Mouse (Mus musculus) liver, embryonic 15.5 days (tissue): Measurements from ENCODE around the gene Braf. TPM values are rescaled to one million over a fixed set of nuclear protein-coding genes. Genes with fewer than 3 reads are reported as not detected.

Source experiments
- ATAC-seq: fragments of 200-750 bp; cut with Nextera tagmentation; 2 replicates; pipeline ENCODE4 v1.8.0; 2017; ENCODE audit warnings: moderate number of reproducible peaks, mild to moderate bottlenecking, moderate library complexity; ENCODE audit not compliant: insufficient read depth
- H3K27ac ChIP-seq: fragments of 300-500 bp; sonication (generic); replicated peaks from 2 replicates; pipeline ENCODE4 v1.5.1; 2015; ENCODE audit warnings: mild to moderate bottlenecking, inconsistent platforms
- H3K27me3 ChIP-seq: fragments of 300-500 bp; sonication (generic); 2 replicates; pipeline ENCODE4 v1.6.1; 2015; ENCODE audit warnings: mild to moderate bottlenecking, inconsistent platforms
- H3K36me3 ChIP-seq: fragments of 300-500 bp; sonication (generic); replicated peaks from 2 replicates; pipeline ENCODE4 v1.6.1; 2015; ENCODE audit warnings: moderate library complexity, mild to moderate bottlenecking, inconsistent platforms
- H3K4me1 ChIP-seq: fragments of 300-500 bp; sonication (generic); replicated peaks from 2 replicates; pipeline ENCODE4 v1.6.1; 2015; ENCODE audit warnings: inconsistent platforms
- H3K4me2 ChIP-seq: fragments of 300-500 bp; sonication (generic); 2 replicates; pipeline ENCODE4 v1.6.1; 2015; ENCODE audit warnings: moderate library complexity, mild to moderate bottlenecking, inconsistent platforms
- H3K4me3 ChIP-seq: fragments of 300-500 bp; sonication (generic); replicated peaks from 2 replicates; pipeline ENCODE4 v1.5.1; 2015; ENCODE audit warnings: mild to moderate bottlenecking, inconsistent platforms
- H3K9ac ChIP-seq: fragments of 300-500 bp; sonication (generic); 2 replicates; pipeline ENCODE4 v1.6.1; 2015; ENCODE audit warnings: moderate library complexity, mild to moderate bottlenecking, inconsistent platforms
- H3K9me3 ChIP-seq: fragments of 300-500 bp; sonication (generic); replicated peaks from 2 replicates; pipeline ENCODE4 v1.6.1; 2016; ENCODE audit warnings: inconsistent platforms
- WGBS: fragments of 180-500 bp; shearing (Covaris S2); methylation state at CpG from one replicate; pipeline ENCODE4 v1.1.7; 2015; ENCODE audit warnings: mixed read lengths; ENCODE audit not compliant: insufficient replicate concordance; 5-methylcytosine and 5-hydroxymethylcytosine counted together
- polyA plus RNA-seq: library from polyadenylated mRNA; unstranded; fragments of >200 nt; fragmentation: Nextera tagmentation; extraction: Ambion mirVana; gene quantifications from 2 replicates; pipeline ENCODE4 v1.2.1, GENCODE M21; 2015

Gene Braf
- polyA plus RNA-seq, 1 experiment from 2014 or later = 5.7 TPM

GRCm38 (mm10) chr6:39580558-39580957 is 144.7 kb downstream of the Braf start:
- peak overlapping the region; percentile 72; the same call in 1 of the 2 replicates for H3K27ac ChIP-seq

GRCm38 (mm10) chr6:39579552-39579951 is 145.7 kb downstream of the Braf start:
- peaks cover 40% of the 10 kb centered on the region for H3K4me1 ChIP-seq
- H3K36me3 ChIP-seq = peaks cover 34% of the 10 kb centered on the region
- H3K27me3 ChIP-seq = no peaks in the 10 kb centered on the region
- no peak overlapping the region for H3K9ac ChIP-seq
- no peak for ATAC-seq
- H3K9me3 ChIP-seq = no peaks in the 10 kb centered on the region
- WGBS = 77% methylated on average over 7 of the region's 7 CpGs
- H3K27ac ChIP-seq = no peak overlapping the region
- H3K4me3 ChIP-seq = no peak overlapping the region
- no peak overlapping the region for H3K4me2 ChIP-seq

More at GRCm38 (mm10) chr6:39580558-39580957, 144.7 kb downstream of the Braf start:
- ATAC-seq = no peak
- peaks cover 39% of the 10 kb centered on the region for H3K4me1 ChIP-seq
- 58% methylated on average over 2 of the region's 2 CpGs for WGBS
- H3K4me3 ChIP-seq = no peak overlapping the region
- H3K27me3 ChIP-seq = no peaks in the 10 kb centered on the region
- H3K36me3 ChIP-seq = peaks cover 34% of the 10 kb centered on the region
- H3K9ac ChIP-seq = no peak overlapping the region
- H3K9me3 ChIP-seq = no peaks in the 10 kb centered on the region
- H3K4me2 ChIP-seq = no peak overlapping the region

- ATAC-seq = no peak
- Histone ChIP-seq H3K9ac (peak overlapping the region; percentile 88), H3K27me3 (no peaks in the 10 kb centered on the region), H3K9me3 (no peaks in the 10 kb centered on the region), H3K27ac (no peak overlapping the region), H3K4me2 (peak overlapping the region; percentile 90), H3K4me1 (peaks cover 31% of the 10 kb centered on the region), H3K36me3 (peaks cover 14% of the 10 kb centered on the region; the same call in 1 of the 2 replicates), H3K4me3 (peak overlapping the region; percentile 90)
- WGBS = 58% methylated on average over 7 of the region's 7 CpGs
Observed at GRCm38 (mm10) chr6:39574951-39575350, 150.3 kb downstream of the Braf start.

DNA sequence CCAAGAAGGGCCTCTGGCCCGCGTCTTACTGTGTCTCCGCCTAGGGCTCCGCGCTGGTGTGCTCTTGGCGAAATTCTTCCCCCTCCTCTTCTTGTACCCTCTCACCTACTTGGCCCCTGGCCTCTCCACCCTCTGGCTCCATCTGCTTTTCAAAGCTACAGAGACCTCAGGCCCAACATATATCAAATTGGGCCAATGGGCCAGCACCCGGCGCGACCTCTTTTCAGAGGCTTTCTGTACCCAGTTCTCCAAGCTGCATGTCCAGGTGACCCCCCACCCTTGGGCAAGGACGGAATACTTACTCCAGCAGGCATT is 150.8 kb downstream of the Braf start:
- ATAC-seq = no peak
- peak overlapping the region; percentile 88 for H3K9ac ChIP-seq
- no peaks in the 10 kb centered on the region for H3K27me3 ChIP-seq
- H3K36me3 ChIP-seq = peaks cover 10% of the 10 kb centered on the region; the same call in 1 of the 2 replicates
- 41% methylated on average over 10 of the region's 10 CpGs for WGBS
- H3K4me2 ChIP-seq = peak overlapping the region; percentile 90
- H3K9me3 ChIP-seq = no peaks in the 10 kb centered on the region
- H3K4me1 ChIP-seq = peaks cover 26% of the 10 kb centered on the region
- peak overlapping the region; percentile 92; the same call in 1 of the 2 replicates for H3K27ac ChIP-seq
- H3K4me3 ChIP-seq = peak overlapping the region; percentile 90

- peak; percentile 95 for ATAC-seq
- under 1% methylated on average over 49 of the region's 49 CpGs for WGBS
- Histone ChIP-seq H3K9ac (peak within 1 kb of the TSS; percentile 88), H3K4me1 (peaks cover 23% of the 10 kb centered on the region), H3K36me3 (peaks cover 10% of the 10 kb centered on the region; the same call in 1 of the 2 replicates), H3K4me2 (peak within 1 kb of the TSS; percentile 90), H3K27me3 (no peaks in the 10 kb centered on the region), H3K9me3 (no peaks in the 10 kb centered on the region), H3K4me3 (peak within 1 kb of the TSS; percentile 90), H3K27ac (peak within 1 kb of the TSS; percentile 92)
Observed at GRCm38 (mm10) chr6:39573791-39574554, 151.3 kb downstream of the Braf start, which contains the start of gene Adck2. TSS of gene Adck2 (plus strand) at chr6:39573873.

DNA sequence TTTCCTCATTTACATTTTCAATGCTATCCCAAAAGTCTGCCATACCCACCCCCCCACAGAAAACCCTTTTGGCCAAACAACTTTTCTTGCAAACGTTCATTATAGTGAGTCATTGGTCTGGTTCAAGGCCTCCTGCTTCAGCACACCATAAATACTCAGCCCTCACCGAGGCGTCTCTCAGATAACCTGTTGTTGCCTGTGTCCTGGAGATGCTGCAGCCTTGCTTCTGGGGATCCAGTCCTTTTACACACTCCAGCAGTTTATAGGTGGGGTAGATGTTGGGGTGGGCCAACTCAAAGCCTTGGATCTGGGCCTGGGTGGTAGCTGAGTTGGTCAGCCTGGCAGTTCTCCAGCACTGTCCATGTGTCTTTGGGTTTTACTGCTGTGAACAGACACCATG is 154.8 kb downstream of the Braf start:
- no peaks in the 10 kb centered on the region for H3K9me3 ChIP-seq
- WGBS = 62% methylated on average over 3 of the region's 3 CpGs
- no peak overlapping the region for H3K9ac ChIP-seq
- no peak for ATAC-seq
- H3K4me1 ChIP-seq = peaks cover 23% of the 10 kb centered on the region
- no peak overlapping the region for H3K27ac ChIP-seq
- no peak overlapping the region for H3K4me3 ChIP-seq
- H3K4me2 ChIP-seq = no peak overlapping the region
- no peaks in the 10 kb centered on the region for H3K36me3 ChIP-seq
- no peaks in the 10 kb centered on the region for H3K27me3 ChIP-seq

GRCm38 (mm10) chr6:39567528-39567927 is 157.7 kb downstream of the Braf start:
- Histone ChIP-seq H3K36me3 (no peaks in the 10 kb centered on the region), H3K9ac (no peak overlapping the region), H3K9me3 (no peaks in the 10 kb centered on the region), H3K27me3 (no peaks in the 10 kb centered on the region; the same call in 1 of the 2 replicates), H3K4me2 (no peak overlapping the region), H3K27ac (no peak overlapping the region), H3K4me1 (peaks cover 5% of the 10 kb centered on the region), H3K4me3 (no peak overlapping the region)
- ATAC-seq = no peak
- WGBS = 14% methylated on average over 5 of the region's 5 CpGs

DNA sequence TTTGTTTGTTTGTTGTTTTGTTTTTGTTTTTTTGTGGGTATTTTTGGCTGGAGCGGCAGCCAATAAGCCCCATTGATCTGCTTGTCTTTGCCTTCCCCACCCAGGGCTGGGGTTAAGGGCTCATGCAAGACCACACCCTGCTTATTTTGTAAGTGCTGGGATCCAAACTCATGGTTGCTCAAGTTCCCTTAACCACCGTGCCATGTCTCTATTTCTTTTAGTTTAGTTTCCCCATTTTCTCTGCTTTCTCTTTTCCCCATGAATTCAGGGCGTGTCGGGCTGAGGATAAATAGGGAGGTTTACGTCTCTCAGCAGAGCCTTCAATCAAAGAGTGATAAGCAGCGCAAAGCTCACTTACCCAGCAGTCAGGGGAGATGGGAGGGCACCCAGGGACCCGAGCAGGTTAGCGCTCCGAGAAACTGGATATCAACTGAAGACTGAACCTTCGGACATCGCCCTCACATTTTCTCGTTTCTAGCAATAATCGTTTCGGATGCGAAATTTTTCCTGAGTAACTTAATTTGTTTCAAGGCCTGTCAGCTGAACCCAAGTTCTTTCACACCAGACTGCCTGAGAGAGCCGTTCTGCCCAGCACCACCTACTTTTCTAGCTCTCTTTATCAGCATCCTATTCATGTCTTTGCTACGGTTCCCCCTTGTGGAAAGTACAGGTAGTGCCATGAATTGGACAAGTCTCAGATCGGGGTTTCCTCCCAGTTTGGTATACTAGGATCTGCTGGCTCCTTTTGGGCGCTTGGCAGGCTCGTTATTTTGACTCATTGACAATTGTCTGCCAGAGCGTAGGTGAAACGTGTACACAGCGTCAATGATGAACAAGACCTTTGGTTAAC is 162.9 kb downstream of the Braf start:
- peaks cover 12% of the 10 kb centered on the region for H3K4me1 ChIP-seq
- peak overlapping the region; percentile 63 for H3K4me2 ChIP-seq
- peaks cover 27% of the 10 kb centered on the region for H3K27me3 ChIP-seq
- H3K9ac ChIP-seq = no peak overlapping the region
- 16% methylated on average over 23 of the region's 23 CpGs for WGBS
- no peaks in the 10 kb centered on the region for H3K36me3 ChIP-seq
- no peak overlapping the region; the same call in 1 of the 2 replicates for H3K27ac ChIP-seq
- H3K9me3 ChIP-seq = no peaks in the 10 kb centered on the region
- peak overlapping the region; percentile 37 for H3K4me3 ChIP-seq
- ATAC-seq = 0 out of 2 replicates have a peak, but pooled peaks have one; percentile 58

GRCm38 (mm10) chr6:39559276-39559939 is 165.9 kb downstream of the Braf start:
- peaks cover 15% of the 10 kb centered on the region for H3K4me1 ChIP-seq
- no peak overlapping the region for H3K27ac ChIP-seq
- no peaks in the 10 kb centered on the region for H3K36me3 ChIP-seq
- peaks cover 57% of the 10 kb centered on the region for H3K27me3 ChIP-seq
- H3K4me2 ChIP-seq = no peak overlapping the region
- H3K9ac ChIP-seq = no peak overlapping the region
- H3K4me3 ChIP-seq = no peak overlapping the region
- ATAC-seq = no peak
- 52% methylated on average over 6 of the region's 6 CpGs for WGBS
- H3K9me3 ChIP-seq = no peaks in the 10 kb centered on the region

- no peaks in the 10 kb centered on the region for H3K9me3 ChIP-seq
- H3K4me2 ChIP-seq = peak within 1 kb of the TSS; percentile 68
- peak; percentile 54 for ATAC-seq
- H3K4me3 ChIP-seq = peak within 1 kb of the TSS; percentile 57
- H3K4me1 ChIP-seq = peaks cover 13% of the 10 kb centered on the region
- H3K9ac ChIP-seq = peak within 1 kb of the TSS; percentile 32; the same call in 1 of the 2 replicates
- no peaks in the 10 kb centered on the region for H3K36me3 ChIP-seq
- 3% methylated on average over 50 of the region's 50 CpGs for WGBS
- H3K27ac ChIP-seq = no peak within 1 kb of the TSS
- peaks cover 68% of the 10 kb centered on the region for H3K27me3 ChIP-seq
Observed at GRCm38 (mm10) chr6:39557723-39558261, 167.5 kb downstream of the Braf start, which contains the start of gene Dennd2a. TSS of gene Dennd2a (minus strand) at chr6:39557867.
